Mouse (Mus musculus) MEL (cell line): ENCODE data around the gene Pknox2.

ENCODE experiments used
- ELF1 ChIP-seq: IDR thresholded peaks from 2 replicates; pipeline ENCODE4 v1.6.1; 2014; ENCODE audit warnings: low read depth, mild to moderate bottlenecking, inconsistent platforms, low read length, improper control_type of control experiment, moderate library complexity
- UBTF ChIP-seq: IDR thresholded peaks from 2 replicates; pipeline ENCODE4 v1.6.1; 2012; ENCODE audit warnings: low read depth, mild to moderate bottlenecking, inconsistent platforms, low read length, improper control_type of control experiment, moderate library complexity, borderline replicate concordance; ENCODE audit not compliant: insufficient read depth

DNA sequence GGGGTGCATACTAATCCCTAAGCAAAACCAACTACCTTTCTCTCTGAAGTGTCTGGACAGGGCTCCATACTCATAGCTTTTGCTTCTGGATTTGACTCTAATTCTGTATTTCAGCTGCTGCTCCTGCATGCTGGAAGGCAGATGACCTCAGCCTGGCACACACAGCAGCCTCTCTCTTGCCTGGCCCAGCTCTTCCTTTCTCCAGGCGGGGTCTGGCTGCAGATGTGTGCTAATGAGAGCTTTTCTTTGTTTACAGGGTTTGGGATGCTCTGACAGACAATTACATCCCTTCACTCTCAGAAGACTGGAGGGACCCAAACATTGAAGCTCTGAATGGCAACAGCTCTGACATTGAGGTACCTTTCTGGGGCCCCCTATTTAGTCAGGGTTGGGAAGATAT lies 297.1 kb downstream of the Pknox2 start:
- no peak for TF ChIP-seq UBTF
- TF ChIP-seq ELF1: no peak
